Mouse (Mus musculus) spleen, adult 2 months (tissue): Measurements from ENCODE around the gene Nenf.

Source experiments
- CTCF ChIP-seq: fragments of 200-500 bp; IDR thresholded peaks from 2 replicates; pipeline ENCODE4 v1.5.1; 2011; ENCODE audit warnings: mild to moderate bottlenecking, inconsistent platforms; ENCODE audit not compliant: insufficient read depth, insufficient read length, insufficient replicate concordance; ENCODE audit errors: extremely low read depth
- POLR2A ChIP-seq: fragments of 200-500 bp; IDR thresholded peaks from 2 replicates; pipeline ENCODE4 v1.6.1; 2011; ENCODE audit warnings: low read depth, low read length, inconsistent platforms

DNA sequence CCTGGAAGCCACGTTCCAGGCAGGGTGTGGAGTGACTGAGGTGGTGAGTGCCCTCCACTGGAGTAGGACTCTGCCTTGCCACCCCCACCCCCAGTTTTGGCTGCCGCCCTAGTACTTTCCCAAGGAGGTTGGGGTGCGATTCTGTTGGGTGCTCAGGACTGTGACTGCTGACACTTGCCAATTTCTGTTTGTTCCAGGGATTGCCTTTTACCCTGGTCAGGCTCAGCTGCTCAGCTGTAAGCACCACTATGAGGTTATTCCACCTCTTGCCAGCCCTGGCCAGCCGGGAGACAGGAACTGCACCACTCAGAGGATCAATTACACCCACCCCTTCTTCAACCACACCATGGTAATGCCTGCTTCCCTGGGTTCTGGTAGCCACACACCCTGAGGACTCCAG is 22.5 kb upstream of the Nenf start:
- TF ChIP-seq POLR2A (no peak), CTCF (no peak)
